Mouse (Mus musculus) spleen, adult 12 weeks (tissue): ENCODE measurements around the gene Muc20.

Source experiments
- DNase-seq: peaks from one replicate; pipeline ENCODE4 v3.0.0; 2022; ENCODE audit warnings: low spot score

The Muc20 gene

GRCm38 (mm10) chr16:32797426-32797689, at the start of gene Muc20:
Muc20 (minus strand) TSS chr16:32797435.
- DNase-seq: no peak

- no peak for DNase-seq
These were observed 34.3 kb upstream of the Muc20 start for GRCm38 (mm10) chr16:32831501-32831900.

- no peak for DNase-seq
These were observed 31.9 kb upstream of the Muc20 start for GRCm38 (mm10) chr16:32829104-32829503.

GRCm38 (mm10) chr16:32826521-32826920, 29.3 kb upstream of the Muc20 start:
- DNase-seq: no peak

- DNase-seq: no peak
These were observed 28.1 kb upstream of the Muc20 start for GRCm38 (mm10) chr16:32825380-32825779.

- no peak for DNase-seq
These were observed 26.8 kb upstream of the Muc20 start for GRCm38 (mm10) chr16:32824061-32824460.

GRCm38 (mm10) chr16:32823487-32823886, 26.3 kb upstream of the Muc20 start:
- DNase-seq: no peak

GRCm38 (mm10) chr16:32822881-32823280, 25.6 kb upstream of the Muc20 start:
- DNase-seq: no peak

- no peak for DNase-seq
These were observed 25.2 kb upstream of the Muc20 start for GRCm38 (mm10) chr16:32822450-32822827.

GRCm38 (mm10) chr16:32821772-32822449, 24.7 kb upstream of the Muc20 start:
- no peak for DNase-seq

GRCm38 (mm10) chr16:32818441-32818840, 21.2 kb upstream of the Muc20 start:
- DNase-seq: no peak

- DNase-seq: no peak
These were observed 20.8 kb upstream of the Muc20 start for GRCm38 (mm10) chr16:32818036-32818435.

- DNase-seq: no peak
These were observed 17.9 kb upstream of the Muc20 start for GRCm38 (mm10) chr16:32815160-32815605.

GRCm38 (mm10) chr16:32814539-32814938, 17.3 kb upstream of the Muc20 start:
- peak; percentile 6 for DNase-seq

GRCm38 (mm10) chr16:32813771-32814170, 16.5 kb upstream of the Muc20 start:
- no peak for DNase-seq

GRCm38 (mm10) chr16:32813362-32813761, 16.1 kb upstream of the Muc20 start:
- DNase-seq: no peak

GRCm38 (mm10) chr16:32812888-32813361, 15.7 kb upstream of the Muc20 start:
- DNase-seq: peak; percentile 68

- DNase-seq: no peak
These were observed 13.1 kb upstream of the Muc20 start, which contains the start of gene Smbd1 for GRCm38 (mm10) chr16:32810321-32810720. Smbd1 (minus strand) TSS chr16:32810477.

GRCm38 (mm10) chr16:32807408-32808185, 10.4 kb upstream of the Muc20 start:
- DNase-seq: no peak

- no peak for DNase-seq
These were observed 7.9 kb upstream of the Muc20 start for GRCm38 (mm10) chr16:32805151-32805550.

GRCm38 (mm10) chr16:32803901-32804300, 6.7 kb upstream of the Muc20 start:
- no peak for DNase-seq

- DNase-seq: no peak
These were observed 6.1 kb upstream of the Muc20 start for GRCm38 (mm10) chr16:32803252-32803853.
